Mouse (Mus musculus): ENCODE measurements at regions not wholly inside any gene's neighbourhood (a gene's known extent, or its start where the extent isn't known, plus 50 kb on each side); places are given as distances from the start of the nearest gene placed in this dataset.

DNA sequence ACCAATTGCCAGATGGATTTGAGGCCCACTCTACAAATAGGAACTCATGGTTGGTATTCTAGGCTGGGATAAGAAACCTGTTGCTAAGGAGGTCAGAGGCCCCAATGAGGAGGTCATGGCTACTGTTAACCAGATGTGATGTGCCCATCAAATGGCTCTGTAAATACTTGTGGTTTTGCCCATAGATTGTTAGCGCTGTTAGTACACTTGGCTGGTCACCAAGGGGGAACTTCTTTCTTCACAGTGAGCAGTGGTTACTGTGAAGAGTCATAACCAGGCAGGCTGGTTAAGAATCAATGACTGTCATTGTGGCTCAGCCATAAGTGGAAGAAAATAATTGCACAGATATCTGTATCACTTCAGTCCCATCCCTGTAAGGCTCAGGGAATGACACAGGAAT lies 78.0 kb upstream of the Runx3 start:
- H3K9ac ChIP-seq (replicated peaks; ENCODE audit: low read depth, low read length): no peak overlapping the region
- H3K27ac ChIP-seq (ENCODE audit: low read length): no peak overlapping the region
- WGBS: 89% methylated on average over 1 of the region's 1 CpGs
- no peaks in the 10 kb centered on the region for H3K4me1 ChIP-seq (ENCODE audit: control insufficient read depth, insufficient read depth, low read length)
- H3K27me3 ChIP-seq (ENCODE audit: control insufficient read depth, insufficient read depth, low read length): no peaks in the 10 kb centered on the region
- no peak for ATAC-seq (ENCODE audit: insufficient number of reproducible peaks, insufficient read depth, low FRiP score, low read depth)
- H3K36me3 ChIP-seq (ENCODE audit: control insufficient read depth, insufficient read depth, low read length): no peaks in the 10 kb centered on the region
- no peaks in the 10 kb centered on the region for H3K9me3 ChIP-seq (ENCODE audit: control insufficient read depth, low read depth, low read length)
- no peak overlapping the region for H3K4me2 ChIP-seq (replicated peaks; ENCODE audit: low read depth, low read length)
- H3K4me3 ChIP-seq (ENCODE audit: low read depth, low read length): no peak overlapping the region

GRCm38 (mm10) chr4:135045054-135045453 lies 75.4 kb upstream of the Runx3 start:
- H3K4me3 ChIP-seq (ENCODE audit: low read depth, low read length): no peak overlapping the region
- H3K4me2 ChIP-seq (replicated peaks; ENCODE audit: low read depth, low read length): no peak overlapping the region
- ATAC-seq (ENCODE audit: insufficient number of reproducible peaks, insufficient read depth, low FRiP score, low read depth): no peak
- 72% methylated on average over 16 of the region's 16 CpGs for WGBS
- no peak overlapping the region for H3K27ac ChIP-seq (ENCODE audit: low read length)
- no peaks in the 10 kb centered on the region for H3K9me3 ChIP-seq (ENCODE audit: control insufficient read depth, low read depth, low read length)
- H3K9ac ChIP-seq (replicated peaks; ENCODE audit: low read depth, low read length): no peak overlapping the region
- H3K27me3 ChIP-seq (ENCODE audit: control insufficient read depth, insufficient read depth, low read length): no peaks in the 10 kb centered on the region
- no peaks in the 10 kb centered on the region for H3K4me1 ChIP-seq (ENCODE audit: control insufficient read depth, insufficient read depth, low read length)
- no peaks in the 10 kb centered on the region for H3K36me3 ChIP-seq (ENCODE audit: control insufficient read depth, insufficient read depth, low read length)

- Histone ChIP-seq H3K4me2 (replicated peaks; ENCODE audit: low read depth, low read length) (no peak overlapping the region), H3K27ac (ENCODE audit: low read length) (no peak overlapping the region), H3K4me1 (ENCODE audit: control insufficient read depth, insufficient read depth, low read length) (no peaks in the 10 kb centered on the region), H3K4me3 (ENCODE audit: low read depth, low read length) (no peak overlapping the region), H3K36me3 (ENCODE audit: control insufficient read depth, insufficient read depth, low read length) (no peaks in the 10 kb centered on the region), H3K9ac (replicated peaks; ENCODE audit: low read depth, low read length) (no peak overlapping the region), H3K9me3 (ENCODE audit: control insufficient read depth, low read depth, low read length) (no peaks in the 10 kb centered on the region), H3K27me3 (ENCODE audit: control insufficient read depth, insufficient read depth, low read length) (no peaks in the 10 kb centered on the region)
- 79% methylated on average over 7 of the region's 7 CpGs for WGBS
- 0 out of 2 replicates have a peak, but pooled peaks have one; percentile 39 for ATAC-seq (ENCODE audit: insufficient number of reproducible peaks, insufficient read depth, low FRiP score, low read depth)
Observed at GRCm38 (mm10) chr4:135046619-135047018, 73.8 kb upstream of the Runx3 start.

GRCm38 (mm10) chr4:135047251-135047650 lies 73.2 kb upstream of the Runx3 start:
- Histone ChIP-seq H3K27me3 (ENCODE audit: control insufficient read depth, insufficient read depth, low read length) (no peaks in the 10 kb centered on the region), H3K9ac (replicated peaks; ENCODE audit: low read depth, low read length) (no peak overlapping the region), H3K4me3 (ENCODE audit: low read depth, low read length) (no peak overlapping the region), H3K9me3 (ENCODE audit: control insufficient read depth, low read depth, low read length) (no peaks in the 10 kb centered on the region), H3K4me2 (replicated peaks; ENCODE audit: low read depth, low read length) (no peak overlapping the region), H3K36me3 (ENCODE audit: control insufficient read depth, insufficient read depth, low read length) (no peaks in the 10 kb centered on the region), H3K4me1 (ENCODE audit: control insufficient read depth, insufficient read depth, low read length) (no peaks in the 10 kb centered on the region), H3K27ac (ENCODE audit: low read length) (no peak overlapping the region)
- WGBS: 79% methylated on average over 6 of the region's 6 CpGs
- ATAC-seq (ENCODE audit: insufficient number of reproducible peaks, insufficient read depth, low FRiP score, low read depth): no peak

DNA sequence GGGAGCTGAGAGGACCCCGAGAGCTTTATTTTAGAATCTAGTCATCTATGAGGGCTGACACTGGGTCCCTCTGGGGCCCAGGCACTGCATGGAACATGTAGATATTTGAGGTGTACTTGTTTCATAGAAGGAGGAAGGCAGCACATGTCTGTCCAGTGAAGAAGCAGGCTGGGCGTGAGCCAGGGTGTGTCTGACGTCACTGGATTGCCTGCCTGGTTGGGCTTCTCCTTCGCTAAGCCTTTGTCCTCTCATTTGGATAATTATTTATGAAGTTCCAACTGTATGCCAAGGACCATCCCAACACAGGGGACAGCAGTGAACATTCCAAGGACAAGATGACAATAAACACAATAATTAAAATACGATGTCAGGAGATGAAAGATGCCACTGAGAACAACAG lies 72.7 kb upstream of the Runx3 start:
- Histone ChIP-seq H3K4me1 (ENCODE audit: control insufficient read depth, insufficient read depth, low read length) (no peaks in the 10 kb centered on the region), H3K4me3 (ENCODE audit: low read depth, low read length) (no peak overlapping the region), H3K36me3 (ENCODE audit: control insufficient read depth, insufficient read depth, low read length) (no peaks in the 10 kb centered on the region), H3K27ac (ENCODE audit: low read length) (no peak overlapping the region), H3K9me3 (ENCODE audit: control insufficient read depth, low read depth, low read length) (no peaks in the 10 kb centered on the region), H3K27me3 (ENCODE audit: control insufficient read depth, insufficient read depth, low read length) (no peaks in the 10 kb centered on the region), H3K9ac (replicated peaks; ENCODE audit: low read depth, low read length) (no peak overlapping the region), H3K4me2 (replicated peaks; ENCODE audit: low read depth, low read length) (no peak overlapping the region)
- no peak for ATAC-seq (ENCODE audit: insufficient number of reproducible peaks, insufficient read depth, low FRiP score, low read depth)
- WGBS: 66% methylated on average over 5 of the region's 5 CpGs

- Histone ChIP-seq H3K27ac (ENCODE audit: low read length) (no peak overlapping the region), H3K4me2 (replicated peaks; ENCODE audit: low read depth, low read length) (no peak overlapping the region), H3K36me3 (ENCODE audit: control insufficient read depth, insufficient read depth, low read length) (no peaks in the 10 kb centered on the region), H3K27me3 (ENCODE audit: control insufficient read depth, insufficient read depth, low read length) (no peaks in the 10 kb centered on the region), H3K4me3 (ENCODE audit: low read depth, low read length) (no peak overlapping the region), H3K4me1 (ENCODE audit: control insufficient read depth, insufficient read depth, low read length) (no peaks in the 10 kb centered on the region), H3K9me3 (ENCODE audit: control insufficient read depth, low read depth, low read length) (peaks cover 4% of the 10 kb centered on the region; the same call in 1 of the 2 replicates), H3K9ac (replicated peaks; ENCODE audit: low read depth, low read length) (no peak overlapping the region)
- 72% methylated on average over 10 of the region's 10 CpGs for WGBS
- no peak for ATAC-seq (ENCODE audit: insufficient number of reproducible peaks, insufficient read depth, low FRiP score, low read depth)
Observed at GRCm38 (mm10) chr4:135049924-135050323, 70.5 kb upstream of the Runx3 start.

DNA sequence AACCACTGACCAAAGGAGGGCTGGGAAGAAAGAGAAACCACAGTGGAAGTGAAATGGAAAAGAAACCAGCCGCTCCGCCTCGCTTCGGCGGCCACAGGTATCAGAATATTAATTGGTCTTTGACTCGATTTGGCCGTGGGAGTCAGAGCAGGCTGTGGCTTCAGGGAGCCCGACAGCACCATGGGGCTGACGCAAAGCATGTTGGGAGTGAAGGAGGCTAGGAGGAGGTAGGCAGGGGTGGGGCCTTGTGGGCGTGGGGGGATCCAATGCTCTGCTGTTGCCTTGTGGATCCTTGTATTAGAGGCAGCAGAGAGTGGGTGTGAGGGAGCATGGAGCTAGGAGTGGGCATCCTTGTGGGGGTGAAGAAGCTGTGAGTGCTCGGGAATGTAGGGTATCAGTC lies 69.0 kb upstream of the Runx3 start:
- whole genome bisulfite sequencing: 71% methylated on average over 11 of the region's 11 CpGs
- Histone ChIP-seq H3K9me3 (ENCODE audit: control insufficient read depth, low read depth, low read length) (peaks cover 4% of the 10 kb centered on the region; the same call in 1 of the 2 replicates), H3K4me2 (replicated peaks; ENCODE audit: low read depth, low read length) (no peak overlapping the region), H3K27ac (ENCODE audit: low read length) (no peak overlapping the region), H3K27me3 (ENCODE audit: control insufficient read depth, insufficient read depth, low read length) (no peaks in the 10 kb centered on the region), H3K36me3 (ENCODE audit: control insufficient read depth, insufficient read depth, low read length) (no peaks in the 10 kb centered on the region), H3K9ac (replicated peaks; ENCODE audit: low read depth, low read length) (no peak overlapping the region), H3K4me1 (ENCODE audit: control insufficient read depth, insufficient read depth, low read length) (no peaks in the 10 kb centered on the region), H3K4me3 (ENCODE audit: low read depth, low read length) (no peak overlapping the region)
- no peak for ATAC-seq (ENCODE audit: insufficient number of reproducible peaks, insufficient read depth, low FRiP score, low read depth)

DNA sequence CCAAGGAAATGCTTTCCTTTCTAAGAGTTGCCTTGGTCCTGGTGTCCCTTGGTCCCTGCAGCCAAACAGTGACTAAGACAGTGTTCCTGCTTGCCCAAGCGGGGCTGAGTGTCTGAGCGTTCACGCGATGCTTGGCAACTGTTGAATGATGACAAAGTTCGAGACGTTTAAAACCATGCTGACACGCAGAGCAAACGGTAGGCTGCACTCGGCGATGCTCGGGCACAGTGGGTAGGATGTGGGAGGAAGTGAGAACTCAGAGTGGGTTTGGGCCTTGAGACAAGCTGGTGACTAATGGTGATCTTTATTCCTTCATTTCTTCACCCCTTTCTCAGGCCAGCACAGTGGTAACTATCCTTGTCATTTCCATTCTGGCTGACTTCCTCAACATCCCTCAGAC lies 66.9 kb upstream of the Runx3 start:
- H3K9ac ChIP-seq (replicated peaks; ENCODE audit: low read depth, low read length): no peak overlapping the region
- no peaks in the 10 kb centered on the region for H3K36me3 ChIP-seq (ENCODE audit: control insufficient read depth, insufficient read depth, low read length)
- H3K4me1 ChIP-seq (ENCODE audit: control insufficient read depth, insufficient read depth, low read length): no peaks in the 10 kb centered on the region
- 93% methylated on average over 11 of the region's 11 CpGs for WGBS
- no peak overlapping the region for H3K27ac ChIP-seq (ENCODE audit: low read length)
- H3K4me2 ChIP-seq (replicated peaks; ENCODE audit: low read depth, low read length): no peak overlapping the region
- no peak for ATAC-seq (ENCODE audit: insufficient number of reproducible peaks, insufficient read depth, low FRiP score, low read depth)
- peaks cover 4% of the 10 kb centered on the region; the same call in 1 of the 2 replicates for H3K9me3 ChIP-seq (ENCODE audit: control insufficient read depth, low read depth, low read length)
- H3K4me3 ChIP-seq (ENCODE audit: low read depth, low read length): no peak overlapping the region
- no peaks in the 10 kb centered on the region for H3K27me3 ChIP-seq (ENCODE audit: control insufficient read depth, insufficient read depth, low read length)

DNA sequence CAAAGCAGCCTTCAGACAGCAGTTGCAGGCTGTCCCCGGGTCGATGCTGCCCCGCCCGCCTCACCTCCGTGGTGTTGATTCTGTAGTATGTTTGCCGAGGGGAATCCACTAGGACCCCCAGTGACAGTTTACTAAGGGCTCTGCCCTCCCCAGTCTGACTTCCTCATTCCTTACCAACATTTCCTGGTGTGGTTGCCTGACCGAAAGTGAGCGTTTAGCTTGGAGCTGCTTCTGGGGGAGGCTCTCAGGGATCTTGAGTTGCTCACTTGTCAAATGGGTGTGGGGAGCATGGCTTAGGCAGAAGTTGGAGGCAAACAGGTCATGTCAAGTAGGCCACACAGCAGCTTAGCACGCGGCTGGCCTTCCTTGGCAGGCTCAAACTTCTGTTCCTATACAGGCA lies 66.1 kb upstream of the Runx3 start:
- H3K36me3 ChIP-seq (ENCODE audit: control insufficient read depth, insufficient read depth, low read length): no peaks in the 10 kb centered on the region
- H3K9me3 ChIP-seq (ENCODE audit: control insufficient read depth, low read depth, low read length): peaks cover 4% of the 10 kb centered on the region; the same call in 1 of the 2 replicates
- no peak overlapping the region for H3K27ac ChIP-seq (ENCODE audit: low read length)
- no peaks in the 10 kb centered on the region for H3K4me1 ChIP-seq (ENCODE audit: control insufficient read depth, insufficient read depth, low read length)
- no peak overlapping the region for H3K9ac ChIP-seq (replicated peaks; ENCODE audit: low read depth, low read length)
- H3K4me3 ChIP-seq (ENCODE audit: low read depth, low read length): no peak overlapping the region
- WGBS: 54% methylated on average over 10 of the region's 10 CpGs
- no peaks in the 10 kb centered on the region for H3K27me3 ChIP-seq (ENCODE audit: control insufficient read depth, insufficient read depth, low read length)
- ATAC-seq (ENCODE audit: insufficient number of reproducible peaks, insufficient read depth, low FRiP score, low read depth): no peak
- H3K4me2 ChIP-seq (replicated peaks; ENCODE audit: low read depth, low read length): no peak overlapping the region

Data from stomach, embryonic 14.5 days (tissue).